Mouse (Mus musculus) kidney, adult 11 months (tissue): ENCODE measurements around the gene Lce1f.
"Not testable (repeated sequence)": the region's sequence is repeated elsewhere in the genome, so short reads cannot be mapped to it uniquely, and the experiment has no call there.

Experiments
- DNase-seq: peaks from one replicate; pipeline ENCODE4 v3.0.0; 2022

The Lce1f gene

DNA sequence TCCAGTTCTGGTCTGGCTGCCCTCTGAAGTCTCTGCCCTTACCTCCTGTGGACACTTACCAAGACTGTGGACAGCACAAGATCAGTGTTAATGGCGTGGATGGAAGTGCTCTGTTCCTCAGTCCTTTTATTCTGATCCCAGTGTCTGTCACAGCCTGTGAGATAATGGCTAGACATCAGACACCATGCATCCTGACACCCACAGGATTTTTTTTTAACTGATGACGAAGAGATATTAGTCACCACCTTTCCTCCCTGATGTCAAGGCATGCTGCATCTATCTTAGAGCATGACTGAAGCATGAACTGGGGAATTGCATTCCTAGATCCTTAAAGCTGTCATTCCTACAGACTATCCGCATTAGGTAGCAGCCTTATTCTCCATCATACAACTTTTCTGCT lies at the start of gene Lce1f:
Gene Lce1f (minus strand): TSS at position 101 of the 400 bp plus-strand sequence.
- DNase-seq, result no peak

DNA sequence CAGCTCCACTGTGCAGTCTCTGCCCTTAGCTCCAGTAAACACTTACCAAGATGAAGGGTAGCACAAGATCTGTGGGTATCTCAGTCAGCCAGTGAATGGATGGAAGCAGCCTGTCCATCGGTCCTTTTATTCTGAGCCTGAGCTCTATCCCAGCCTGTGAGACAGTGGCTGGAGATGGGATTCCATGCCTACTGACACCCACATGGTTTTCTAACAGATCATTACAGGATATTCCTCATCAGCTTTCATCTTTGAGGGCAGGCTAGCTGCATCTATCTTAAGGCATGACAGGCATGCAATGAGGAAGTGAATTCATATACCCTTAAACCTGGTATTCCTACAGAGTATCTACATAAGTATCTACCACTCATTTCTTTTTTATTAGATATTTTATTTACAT lies 44.8 kb upstream of the Lce1f start, which contains the start of gene Lce1h:
Gene Lce1h (minus strand): TSS at position 101 of the 400 bp plus-strand sequence.
- DNase-seq, result no peak

DNA sequence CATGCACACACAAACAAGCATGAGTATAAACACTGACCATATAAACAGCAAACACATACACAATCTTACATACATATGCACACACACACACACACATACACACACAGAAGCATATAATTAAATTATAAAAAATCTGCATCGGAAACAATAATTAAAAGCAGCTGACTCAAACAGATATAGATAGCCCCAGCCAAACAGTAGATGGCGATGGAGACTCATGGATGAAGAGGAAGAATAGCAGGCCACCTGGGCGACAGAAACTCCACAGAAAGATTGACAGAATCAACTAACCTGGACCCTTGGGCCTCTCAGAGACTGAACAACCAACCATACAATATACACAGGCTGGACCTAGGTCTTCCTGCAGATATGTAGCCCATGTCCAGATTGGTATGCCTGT lies 33.0 kb upstream of the Lce1f start:
- DNase-seq, result no peak

DNA sequence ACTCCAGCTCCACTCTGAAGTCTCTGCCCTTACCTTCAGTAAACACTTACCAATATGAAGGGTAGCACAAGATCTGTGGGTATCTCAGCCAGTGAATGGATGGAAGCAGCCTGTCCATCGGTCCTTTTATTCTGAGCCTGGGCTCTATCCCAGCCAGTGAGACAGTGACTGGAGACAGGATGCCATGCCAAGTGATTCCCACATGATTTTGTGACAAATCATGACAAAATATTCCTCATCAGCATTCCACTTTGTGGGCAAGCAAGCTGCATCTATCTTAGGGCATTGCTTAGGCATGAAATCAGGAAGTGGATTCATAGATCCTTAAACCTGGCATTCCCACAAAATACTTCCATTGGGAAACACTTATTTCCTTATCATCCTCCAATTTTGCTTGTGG lies 32.1 kb upstream of the Lce1f start, which contains the start of gene Lce1g:
Gene Lce1g (minus strand): TSS at position 101 of the 400 bp plus-strand sequence.
- no peak for DNase-seq

DNA sequence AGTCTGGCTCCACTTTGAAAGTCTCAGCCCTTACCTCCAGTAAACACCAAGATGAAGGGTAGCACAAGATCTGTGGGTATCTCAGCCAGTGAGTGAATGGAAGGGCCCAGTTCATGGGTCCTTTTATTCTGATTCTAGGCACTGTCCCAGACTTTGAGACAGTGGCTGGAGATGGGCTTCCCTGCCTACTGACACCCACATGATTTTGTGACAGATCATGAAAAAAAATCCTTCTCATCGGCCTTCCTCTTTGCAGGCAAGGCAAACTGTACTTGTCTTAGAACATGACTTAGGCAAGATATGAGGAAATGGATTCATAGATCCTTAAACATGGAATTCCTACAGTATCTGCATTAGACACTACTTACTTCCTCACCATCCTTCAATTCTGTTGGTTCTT lies 18.8 kb upstream of the Lce1f start, which contains the start of gene Gm38119:
Gene Gm38119 (minus strand): TSS at position 101 of the 400 bp plus-strand sequence.
- no peak for DNase-seq

DNA sequence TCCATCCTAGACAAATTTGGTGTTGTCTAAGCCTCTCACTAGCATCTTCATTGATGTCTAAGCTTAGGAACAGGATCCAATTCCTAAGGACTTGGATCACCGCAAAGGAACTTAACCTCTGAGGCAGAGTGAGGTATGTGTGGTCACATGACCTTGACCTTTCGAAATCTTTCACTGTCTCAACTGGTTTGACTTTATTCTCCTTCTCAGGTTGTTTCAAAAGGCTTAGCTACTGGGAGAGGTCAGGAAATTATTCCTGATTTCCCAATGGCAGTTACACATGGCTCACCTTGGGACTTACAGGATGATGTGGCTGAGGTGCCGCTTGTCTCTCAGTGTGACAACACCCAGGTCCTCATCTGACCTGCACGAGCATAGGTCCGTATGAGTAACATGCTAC lies 2.5 kb upstream of the Lce1f start:
- DNase-seq, result no peak

DNA sequence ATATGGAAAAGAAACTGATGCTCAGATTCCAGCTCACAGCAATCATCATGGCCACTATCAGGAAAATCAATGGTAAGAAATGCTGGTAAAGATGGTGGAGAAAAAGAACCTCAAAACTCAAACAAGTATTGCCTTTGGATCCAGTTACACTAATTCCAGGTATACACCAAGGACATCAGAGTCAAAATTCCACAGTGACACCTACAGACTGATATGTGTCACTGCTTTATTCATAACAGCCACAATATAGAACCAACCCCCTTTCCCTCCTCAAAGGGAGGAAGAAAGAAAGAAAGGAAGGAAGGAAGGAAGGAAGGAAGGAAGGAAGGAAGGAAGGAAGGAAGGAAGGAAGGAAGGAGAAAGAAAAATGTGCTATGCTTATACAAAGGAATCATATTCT lies 5.0 kb downstream of the Lce1f start:
- DNase-seq, result no peak

DNA sequence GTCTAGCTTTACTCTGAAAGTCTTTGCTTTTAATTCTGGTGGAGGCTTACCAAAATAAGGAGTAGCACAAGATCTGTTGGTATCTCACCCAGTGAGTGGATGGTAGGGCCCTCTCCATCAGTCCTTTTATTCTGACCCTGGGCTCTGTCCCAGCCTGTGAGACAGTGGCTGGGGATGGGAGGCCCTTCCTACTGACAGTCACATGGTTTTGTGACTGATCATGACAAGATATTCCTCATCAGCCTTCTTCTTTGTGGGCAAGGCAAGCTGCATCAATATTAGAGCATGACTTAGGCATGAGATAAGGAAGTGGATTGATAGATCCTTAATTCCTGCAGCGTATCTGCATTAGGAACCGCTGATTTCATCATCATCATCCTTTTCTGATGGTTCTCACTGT lies 11.2 kb downstream of the Lce1f start, which contains the start of gene Lce1e:
Gene Lce1e (minus strand): TSS at position 101 of the 400 bp plus-strand sequence.
- no peak for DNase-seq

DNA sequence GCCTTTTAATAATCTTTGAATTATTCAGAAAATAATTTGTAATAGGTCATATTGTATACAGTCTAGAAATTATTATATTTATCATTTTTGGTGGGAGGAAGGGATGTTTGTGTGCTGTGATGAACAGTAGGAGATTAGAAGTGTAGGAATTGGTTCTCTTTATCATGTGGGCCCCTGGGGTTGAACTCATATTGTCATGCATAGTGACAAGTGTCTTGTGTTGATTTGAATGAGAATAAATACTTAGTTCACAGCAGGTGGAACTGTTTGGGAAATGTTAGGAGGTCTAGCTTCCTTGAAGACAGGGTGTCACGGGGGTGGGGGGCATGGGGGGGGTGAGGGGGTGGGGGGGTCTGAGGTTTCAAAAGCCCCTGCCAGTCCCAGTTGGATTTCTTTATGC lies 25.5 kb downstream of the Lce1f start:
- no peak for DNase-seq

DNA sequence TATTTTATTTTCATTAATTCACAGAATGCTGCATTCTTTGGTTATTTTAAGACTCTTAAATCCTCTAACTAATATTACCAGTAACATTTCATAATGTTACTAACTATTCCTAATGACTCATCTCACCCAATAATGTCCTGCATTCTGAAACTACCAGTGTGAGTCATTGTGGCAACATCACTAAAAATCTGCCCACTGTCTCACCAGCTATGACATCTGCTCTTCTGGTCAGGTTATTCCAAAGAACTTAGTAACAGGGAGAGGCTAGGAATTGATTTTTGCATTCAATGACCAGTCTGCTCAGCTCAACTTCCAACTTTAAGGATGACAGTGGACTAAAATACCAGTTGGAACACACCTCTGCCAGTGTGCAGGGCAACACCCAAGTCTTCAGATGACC lies 28.5 kb downstream of the Lce1f start:
- DNase-seq, result no peak

DNA sequence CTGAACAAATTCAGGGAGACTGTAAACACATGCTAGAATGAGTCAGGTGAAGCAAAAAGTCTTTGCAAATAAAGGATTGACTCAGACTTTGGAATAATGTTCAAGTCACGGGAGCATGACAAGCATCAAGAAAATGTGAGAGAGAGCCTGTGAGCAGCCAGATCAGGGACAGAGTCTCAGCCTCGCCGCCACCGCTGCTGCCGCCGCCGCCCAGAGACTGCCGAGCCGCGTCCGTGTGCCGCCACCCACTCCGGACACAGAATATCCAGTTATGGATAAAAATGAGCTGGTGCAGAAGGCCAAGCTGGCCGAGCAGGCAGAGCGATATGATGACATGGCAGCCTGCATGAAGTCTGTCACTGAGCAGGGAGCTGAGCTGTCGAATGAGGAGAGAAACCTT lies 31.0 kb downstream of the Lce1f start:
- DNase-seq, result not testable (repeated sequence)

DNA sequence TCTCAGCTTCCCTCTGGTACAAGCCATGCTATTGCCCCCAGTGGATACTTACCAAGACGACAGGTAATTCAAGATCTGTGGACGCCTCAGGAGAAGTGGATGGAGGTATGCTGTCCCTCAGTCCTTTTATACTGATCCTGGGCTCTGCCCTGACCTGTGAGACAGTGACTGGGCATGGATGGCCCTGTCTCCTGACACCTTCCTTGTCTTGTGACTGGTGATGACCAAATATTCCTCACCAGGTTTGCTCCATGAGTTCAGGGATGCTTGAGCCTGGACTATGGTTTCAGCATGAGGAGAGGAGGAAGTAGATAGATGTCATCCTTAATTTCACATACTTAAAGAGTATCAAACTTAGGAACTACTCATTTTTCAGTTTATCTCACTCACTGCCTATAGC lies 33.0 kb downstream of the Lce1f start, which contains the start of gene Lce1d:
Gene Lce1d (minus strand): TSS at position 101 of the 400 bp plus-strand sequence.
- DNase-seq, result no peak

DNA sequence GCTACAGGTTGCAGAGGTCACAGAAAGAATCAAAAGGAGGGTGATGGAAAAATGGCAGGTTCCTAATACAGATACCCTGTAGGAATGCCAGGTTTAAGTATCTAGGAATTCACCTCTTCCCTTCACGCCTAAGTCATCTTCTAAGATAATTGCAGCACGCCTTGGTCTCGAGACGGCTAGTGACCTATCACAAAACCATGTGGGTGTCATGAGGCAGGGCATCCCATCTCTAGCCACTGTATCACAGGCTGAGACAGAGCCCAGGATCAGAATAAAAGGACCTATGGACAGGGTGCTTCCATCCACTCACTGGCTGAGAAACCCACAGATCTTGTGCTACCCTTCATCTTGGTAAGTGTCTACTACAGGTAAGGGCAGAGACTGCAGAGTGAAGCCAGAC lies 41.2 kb downstream of the Lce1f start, which contains the start of gene Lce1c:
Gene Lce1c (plus strand): TSS at position 301 of the 400 bp plus-strand sequence.
- no peak for DNase-seq

DNA sequence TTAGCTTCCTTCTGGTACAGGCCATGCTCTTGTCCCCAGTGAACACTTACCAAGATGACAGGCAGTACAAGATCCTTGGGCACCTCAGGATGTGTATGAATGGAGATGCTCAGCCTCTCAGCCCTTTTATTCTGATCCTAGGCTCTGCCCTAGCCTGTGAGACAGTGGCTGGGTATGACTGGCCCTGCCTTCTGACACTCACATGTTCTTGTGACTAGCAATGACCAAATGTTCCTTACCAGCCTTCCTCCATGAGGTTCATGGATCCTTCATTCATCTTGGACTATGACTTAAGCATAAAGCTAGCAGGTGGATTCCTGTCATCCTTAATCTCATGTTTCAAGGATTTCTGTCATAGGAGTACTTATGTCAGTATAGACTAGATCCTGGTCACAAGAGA lies 49.9 kb downstream of the Lce1f start, which contains the start of gene Lce1a2:
Gene Lce1a2 (minus strand): TSS at position 101 of the 400 bp plus-strand sequence.
- no peak for DNase-seq
